Comparison of ENCODE assay signal across 8 mouse cellular contexts in genomic region chr2:119897090-119897732, GRCm38 (mm10). TPM values are rescaled to one million over a fixed set of nuclear protein-coding genes. Genes with fewer than 3 reads are reported as not detected.
DNase-seq lines count a peak whose midpoint lies in the region; ATAC-seq lines count a peak whose summit lies in the region.

Gene Mga (plus strand): TSS chr2:119897228.

- peak within 1 kb of the TSS; percentile 54 for H3K9ac ChIP-seq in forebrain, embryonic 14.5 days (ENCODE audit: low read length)
- H3K9ac ChIP-seq in neural tube, embryonic 15.5 days (replicated peaks): peak within 1 kb of the TSS; percentile 55

- intact Hi-C loops in heart, postnatal 14 days (cut with DNase I): loop anchor here (5.0 kb wide), 1 partner anchor 100 kb away; the partner anchor contains the start of gene Tyro3

- no peaks in the 10 kb centered on the region for H3K9me3 ChIP-seq in forebrain, embryonic 14.5 days (replicated peaks; ENCODE audit: control insufficient read depth, low read length)
- no peaks in the 10 kb centered on the region for H3K9me3 ChIP-seq in neural tube, embryonic 15.5 days (replicated peaks)

- ATAC-seq in forebrain, embryonic 14.5 days: peak; percentile 98
- ATAC-seq in neural tube, embryonic 15.5 days (ENCODE audit: low FRiP score): peak; percentile 97

- H3K4me1 ChIP-seq in forebrain, embryonic 14.5 days (ENCODE audit: control insufficient read depth, insufficient read depth, low read length): peaks cover 15% of the 10 kb centered on the region
- peaks cover 18% of the 10 kb centered on the region for H3K4me1 ChIP-seq in neural tube, embryonic 15.5 days

- H3K27me3 ChIP-seq in forebrain, embryonic 14.5 days (replicated peaks; ENCODE audit: control insufficient read depth, insufficient read depth, low read length): no peaks in the 10 kb centered on the region
- H3K27me3 ChIP-seq in neural tube, embryonic 15.5 days (replicated peaks): no peaks in the 10 kb centered on the region

- 1% methylated on average over 58 of the region's 58 CpGs for WGBS in forebrain, embryonic 14.5 days
- WGBS in neural tube, embryonic 15.5 days: under 1% methylated on average over 58 of the region's 58 CpGs

- peak within 1 kb of the TSS; percentile 53 for H3K4me3 ChIP-seq in forebrain, embryonic 14.5 days (ENCODE audit: low read depth, low read length)
- H3K4me3 ChIP-seq in neural tube, embryonic 15.5 days (replicated peaks): peak within 1 kb of the TSS; percentile 70

- H3K4me2 ChIP-seq in forebrain, embryonic 14.5 days (ENCODE audit: low read length): peak within 1 kb of the TSS; percentile 98
- H3K4me2 ChIP-seq in neural tube, embryonic 15.5 days: peak within 1 kb of the TSS; percentile 80

- peak within 1 kb of the TSS; percentile 79 for H3K27ac ChIP-seq in forebrain, embryonic 14.5 days (ENCODE audit: low read depth, low read length)
- H3K27ac ChIP-seq in neural tube, embryonic 15.5 days (replicated peaks): peak within 1 kb of the TSS; percentile 95

- DNase-seq in ES-CJ7 (ENCODE audit: low read depth, low spot score): peak; percentile 99
- DNase-seq in cerebellum, adult 11 months: peak; percentile 80
- peak; percentile 99 for DNase-seq in forebrain, embryonic 14.5 days (ENCODE audit: low spot score)
- peak; percentile 98 to 99 for DNase-seq in heart, postnatal 14 days
- DNase-seq in layer of hippocampus, adult 11-12 months (ENCODE audit: low spot score): peak; percentile 93
- peak; percentile 95 to 97 for DNase-seq in lung, adult 18-20 months
- DNase-seq in testis, postnatal 14 days (ENCODE audit: low spot score): peak; percentile 97

- no peaks in the 10 kb centered on the region for H3K36me3 ChIP-seq in forebrain, embryonic 14.5 days (ENCODE audit: control insufficient read depth, insufficient read depth, low read length)
- no peaks in the 10 kb centered on the region for H3K36me3 ChIP-seq in neural tube, embryonic 15.5 days

RNA-seq across cellular contexts. Expression of gene Mga, which starts in this region (rescaled TPM):
- 23.6 and 32.3 TPM in 2 replicates for polyA plus RNA-seq in forebrain, embryonic 14.5 days (2014; fragmentation: Nextera tagmentation; extraction: Ambion mirVana)
- total RNA-seq in heart, postnatal 14 days (2021): 10 to 100 TPM; 44.6 to 58.2 TPM
- polyA plus RNA-seq in neural tube, embryonic 15.5 days (2015; fragmentation: Nextera tagmentation; extraction: Ambion mirVana): 23.6 and 25.4 TPM in 2 replicates

Comparison
In these comparisons a context has a peak if more than half of its experiments do, and no peak if none do; other contexts are left out.
1. Peak in every context shown above with its lines: DNase-seq, ATAC-seq, H3K4me3 ChIP-seq and H3K27ac ChIP-seq.